Mouse (Mus musculus) layer of hippocampus, adult 9-11 months (tissue): ENCODE data around the gene Htr3a.

Source experiments
- DNase-seq: peaks from one replicate; pipeline ENCODE4 v3.0.0; 2022

Htr3a gene

DNA sequence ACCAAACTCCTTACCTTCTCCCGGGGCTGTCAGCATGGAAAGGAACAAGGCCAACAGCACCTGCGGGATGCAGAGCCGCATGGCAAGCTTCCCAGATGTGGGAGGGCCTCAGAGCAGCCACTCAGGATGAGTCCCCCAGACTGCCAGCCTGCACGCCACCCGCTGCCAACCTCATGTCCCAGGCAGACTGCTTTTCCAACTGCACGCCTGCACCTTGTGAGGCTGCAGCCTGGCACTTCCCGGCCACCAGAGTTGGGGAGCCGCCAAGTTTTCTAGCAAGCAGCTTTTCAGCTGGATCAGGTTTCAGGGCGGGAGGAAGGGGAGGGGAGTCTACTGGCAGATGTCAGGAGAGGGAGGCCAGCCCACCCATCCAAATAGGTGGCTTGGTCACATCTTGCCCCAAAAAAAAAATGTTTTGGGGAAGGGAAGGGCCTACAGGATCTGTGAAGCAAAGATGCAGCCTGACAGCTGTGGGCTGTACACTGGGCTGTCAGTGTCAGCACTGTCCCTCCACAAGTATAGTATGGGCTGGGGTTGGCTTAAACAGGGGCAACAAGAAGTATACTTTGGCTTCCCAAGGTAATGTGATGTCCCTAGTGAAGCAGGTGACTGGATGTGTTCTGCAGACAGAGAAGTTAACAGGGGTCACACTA is at the start of gene Htr3a:
Gene Htr3a (minus strand): TSS at position 215 of the 653 bp plus-strand sequence.
- peak; percentile 72 for DNase-seq

DNA sequence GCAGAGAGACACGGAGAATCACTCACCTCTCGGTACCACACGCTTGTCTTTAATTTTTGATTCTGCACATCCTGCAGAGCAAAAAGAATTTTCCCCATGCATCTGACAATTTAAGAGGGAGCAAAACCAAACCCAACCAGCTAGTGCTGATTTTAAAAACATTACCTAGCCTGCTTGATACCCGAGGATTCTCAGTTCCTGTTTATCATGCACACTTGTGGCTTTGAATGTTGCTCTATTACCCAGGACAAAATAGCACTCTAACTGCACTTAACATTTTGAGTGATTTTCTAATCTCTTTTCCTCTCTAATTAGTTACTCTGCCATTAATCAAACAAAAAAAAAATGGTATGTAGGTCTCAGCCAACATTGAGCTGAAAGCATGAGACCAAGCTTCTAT is 36.7 kb upstream of the Htr3a start:
- no peak for DNase-seq

DNA sequence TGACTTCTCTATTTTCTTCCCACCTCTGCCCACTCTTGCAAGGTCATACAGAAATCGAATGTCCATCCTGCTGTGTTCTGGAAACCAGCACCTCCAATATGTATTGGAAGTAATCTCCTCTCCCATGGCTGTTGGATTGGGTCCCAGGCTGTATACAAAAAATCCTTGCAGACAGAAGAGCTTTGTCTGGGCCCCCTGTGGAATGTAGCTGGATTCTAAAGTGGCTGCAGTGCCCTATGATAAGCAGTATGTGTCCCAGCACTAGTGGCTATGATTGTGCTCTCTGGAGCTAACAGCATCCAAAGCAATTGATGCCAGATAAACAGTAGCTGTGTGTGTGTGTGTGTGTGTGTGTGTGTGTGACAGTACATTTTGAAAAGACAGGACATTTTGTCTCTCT is 31.4 kb upstream of the Htr3a start:
- DNase-seq, result no peak

DNA sequence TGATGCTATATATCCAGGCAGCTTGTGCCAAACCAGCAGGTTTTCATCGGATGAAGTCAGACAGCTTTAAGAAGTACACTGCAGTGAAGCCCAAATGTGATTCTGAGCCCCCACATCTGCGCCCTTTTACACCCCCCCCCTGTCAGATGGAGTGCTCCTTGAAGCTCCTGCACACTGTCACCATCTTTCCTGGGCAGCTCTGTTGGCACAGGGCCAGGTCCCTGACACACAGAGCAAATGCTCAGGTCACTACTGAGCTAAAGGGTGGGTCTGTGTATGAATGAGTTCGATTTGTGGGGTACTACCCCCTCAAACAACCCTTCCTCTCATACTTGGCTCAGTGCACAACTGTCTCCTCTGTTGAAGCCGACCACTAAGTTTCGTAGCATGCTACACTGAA is 18.5 kb upstream of the Htr3a start:
- DNase-seq, result no peak

DNA sequence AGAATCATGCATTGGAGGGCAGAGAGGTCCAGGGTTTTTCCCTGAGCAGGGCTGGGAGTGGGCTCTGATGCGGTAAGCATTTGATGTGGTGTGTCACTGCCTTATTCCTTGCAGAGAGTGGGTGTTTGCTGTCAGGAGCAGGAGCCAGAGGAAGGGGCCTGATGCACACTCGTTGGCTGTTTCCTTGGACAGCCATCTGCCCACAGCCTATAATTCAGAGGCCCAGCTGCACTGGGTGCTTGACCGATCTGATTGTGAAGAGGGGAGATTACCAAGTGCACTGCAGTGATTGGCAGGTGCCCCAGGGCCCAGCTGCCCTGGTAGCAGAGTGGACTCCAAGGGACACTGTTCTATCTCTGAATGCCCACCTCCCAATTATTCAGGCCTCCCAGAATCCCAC is 17.9 kb upstream of the Htr3a start:
- no peak for DNase-seq

DNA sequence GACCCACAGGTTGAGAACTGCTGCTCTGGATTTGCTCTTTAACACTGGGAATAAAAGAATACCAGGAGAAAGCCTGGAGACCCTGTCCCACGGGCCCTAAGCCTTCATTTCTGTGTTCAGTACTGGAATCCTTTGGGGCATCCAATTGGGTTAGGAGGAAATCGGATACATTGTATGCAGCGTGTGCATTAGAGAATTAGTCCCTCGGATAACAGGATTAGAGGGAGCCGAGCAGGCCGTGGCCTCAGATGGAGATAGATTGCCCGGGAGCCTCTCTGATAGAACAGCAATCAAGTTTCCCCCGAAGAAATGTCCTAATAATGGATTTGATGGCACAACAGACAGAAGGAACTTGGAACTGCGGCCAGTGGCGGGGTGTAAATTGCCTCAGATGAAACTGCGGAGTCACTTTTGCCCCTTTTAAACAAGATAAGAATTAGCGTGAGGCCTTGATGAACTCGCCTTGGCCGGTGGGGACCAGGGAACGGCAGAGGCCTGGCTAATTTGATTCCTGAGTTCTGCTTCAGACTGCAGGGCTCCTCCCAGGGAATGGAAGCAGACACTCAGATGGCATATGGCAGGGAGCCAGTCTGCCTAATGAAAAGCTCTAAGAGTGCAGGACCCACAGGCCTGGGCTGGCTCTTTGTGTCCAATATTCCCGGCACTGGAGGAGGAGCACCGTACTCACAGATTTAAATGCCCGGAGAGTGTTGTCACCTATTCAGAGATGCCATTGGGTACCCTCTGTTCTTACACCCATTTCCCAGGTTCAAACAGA is 5.3 kb upstream of the Htr3a start:
- DNase-seq, result no peak

DNA sequence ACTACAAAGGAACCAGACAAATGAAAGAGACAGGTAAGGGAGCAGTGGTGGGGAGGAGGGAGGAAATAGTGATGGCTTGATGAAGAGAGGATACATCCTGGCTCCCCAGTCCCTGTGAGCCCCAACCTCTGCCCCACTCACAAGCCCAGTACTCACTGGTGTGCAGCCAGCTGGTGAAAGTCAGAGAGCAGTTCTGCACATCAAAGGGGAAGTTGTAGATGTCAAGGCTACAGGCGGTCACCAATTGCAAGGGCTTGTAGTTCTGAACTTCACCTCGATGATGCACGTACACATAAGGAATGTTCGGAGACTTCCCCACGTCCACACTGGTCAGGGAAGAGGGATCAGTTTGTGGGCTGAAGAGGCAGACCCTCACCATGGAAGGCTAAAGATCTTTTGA is 6.5 kb downstream of the Htr3a start:
- DNase-seq, result no peak

DNA sequence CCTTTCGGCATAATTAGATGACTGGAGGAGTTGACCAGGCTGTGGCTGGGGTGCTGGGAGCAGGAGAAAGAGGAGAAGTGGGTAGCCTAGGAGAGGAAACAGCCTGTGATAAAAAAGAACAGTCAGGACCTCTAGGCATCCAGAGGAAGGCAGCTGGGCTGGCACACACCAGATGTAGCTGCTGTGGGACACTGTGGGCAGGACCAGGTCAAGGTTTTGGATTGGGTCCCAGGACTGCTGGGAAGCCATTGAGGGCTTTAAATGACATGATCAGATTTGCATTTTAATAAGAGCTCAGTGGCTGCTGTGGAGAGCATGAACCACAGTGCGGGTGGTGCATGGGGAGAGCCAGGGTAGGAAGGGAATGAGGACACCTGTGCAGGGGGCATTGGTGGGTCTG is 7.1 kb downstream of the Htr3a start:
- no peak for DNase-seq

DNA sequence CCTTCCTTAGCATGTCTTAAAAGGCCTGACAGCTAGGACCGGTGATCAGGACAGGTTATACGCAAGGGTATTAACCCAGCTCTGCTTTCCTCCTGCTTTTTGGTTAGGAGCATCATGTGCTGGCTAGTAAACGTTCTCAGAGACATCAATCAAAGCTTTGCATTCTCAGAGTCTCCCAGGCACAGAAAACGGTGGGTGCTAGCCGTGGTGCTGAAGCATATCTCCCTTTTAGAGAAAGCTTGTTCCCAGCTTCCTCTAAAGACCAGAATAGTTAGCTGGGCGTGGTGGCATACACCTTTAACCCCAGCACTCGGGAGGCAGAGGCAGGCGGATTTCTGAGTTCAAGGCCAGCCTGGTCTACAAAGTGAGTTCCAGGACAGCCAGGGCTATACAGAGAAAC is 12.3 kb downstream of the Htr3a start:
- DNase-seq, result no peak

DNA sequence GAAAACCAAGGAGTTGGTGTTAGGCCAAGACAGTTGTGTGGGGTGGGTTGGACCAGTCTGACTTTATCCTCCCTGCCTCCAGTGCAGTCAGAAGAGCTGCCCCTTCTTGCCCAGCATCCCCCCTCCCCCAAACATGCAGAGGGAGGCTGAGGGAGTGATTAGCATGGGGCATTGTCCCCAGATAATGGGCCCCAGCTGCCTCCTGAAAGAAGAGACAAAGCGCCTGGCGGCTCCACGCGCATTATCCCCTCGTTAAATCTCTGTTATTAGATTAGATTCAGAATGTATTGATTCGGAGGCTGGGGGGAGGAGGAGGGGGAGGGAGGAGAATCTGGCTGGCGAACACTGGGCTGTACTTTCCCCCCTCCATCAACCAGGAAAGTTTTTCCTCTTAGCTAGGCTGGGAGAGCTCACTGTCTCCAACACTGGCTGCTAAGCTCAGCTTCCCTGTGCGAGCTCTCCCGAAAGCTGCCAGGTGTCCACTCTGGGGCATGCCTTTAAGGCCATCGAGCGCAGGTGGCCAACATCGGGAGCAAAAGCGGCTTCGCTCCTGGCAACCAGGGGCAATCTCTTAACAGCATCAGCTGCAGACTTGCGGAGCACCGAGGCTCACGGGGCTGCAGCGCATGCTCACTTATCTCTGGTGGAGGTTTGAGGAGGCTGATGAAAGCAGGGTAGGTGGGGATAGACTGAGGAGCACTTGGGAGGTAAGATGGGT is 14.9 kb downstream of the Htr3a start:
- DNase-seq, result no peak

DNA sequence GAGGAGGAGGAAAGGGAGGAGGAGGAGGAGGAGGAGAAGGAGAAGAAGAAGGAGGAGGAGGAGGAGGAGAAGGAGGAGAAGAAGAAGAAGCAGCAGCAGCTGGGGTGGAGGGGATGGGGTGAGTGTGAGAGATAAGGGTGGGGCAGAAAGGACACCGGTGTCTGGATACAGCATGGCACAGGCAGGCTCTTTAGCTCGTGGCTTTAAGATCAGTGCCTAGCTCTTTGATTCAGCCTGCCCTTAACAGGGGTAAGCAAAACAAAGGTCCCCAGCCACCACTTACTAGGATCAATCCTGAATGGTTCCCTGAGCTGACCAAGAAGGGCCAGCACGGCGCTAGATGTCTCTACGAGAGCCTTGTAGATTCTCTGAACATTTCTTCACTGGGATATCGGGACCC is 16.1 kb downstream of the Htr3a start:
- DNase-seq, result no peak

DNA sequence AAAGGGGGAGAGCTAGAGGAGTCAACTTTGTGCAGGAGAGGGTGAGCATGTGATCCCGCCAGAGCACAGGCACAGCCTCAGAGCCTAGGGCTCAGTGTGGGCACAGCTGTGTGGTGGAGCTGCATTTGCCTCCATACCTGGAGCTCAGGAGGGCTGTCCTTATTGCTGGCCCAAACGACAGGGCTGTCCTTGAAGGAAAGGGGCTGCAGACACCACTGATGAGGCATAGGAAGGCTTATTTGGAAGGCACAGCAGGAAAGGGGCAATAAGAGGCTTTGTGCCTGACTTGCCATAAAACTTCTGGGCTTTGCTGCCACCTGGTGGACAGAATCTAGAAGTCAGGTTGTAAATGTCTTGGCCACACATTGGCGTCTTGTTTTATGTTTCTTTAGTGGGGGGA is 16.9 kb downstream of the Htr3a start:
- DNase-seq, result peak; percentile 61

DNA sequence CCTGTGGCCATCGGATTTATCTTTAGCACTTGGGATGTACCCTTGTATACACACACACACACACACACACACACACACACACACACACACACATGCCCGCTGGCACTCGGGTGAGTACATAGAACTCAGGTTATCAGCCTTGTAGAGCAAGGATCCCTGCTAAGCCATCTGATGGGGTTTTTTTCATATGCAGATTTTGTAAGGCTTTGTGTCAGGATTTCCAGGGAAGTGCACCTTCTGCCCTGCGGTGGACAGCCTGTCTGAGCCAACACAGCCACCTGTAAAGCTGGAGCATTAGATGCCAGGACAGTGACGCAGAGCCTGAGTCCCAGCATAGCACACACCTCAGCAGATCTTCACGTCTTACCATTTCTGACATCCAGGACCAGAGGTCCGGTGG is 21.8 kb downstream of the Htr3a start:
- no peak for DNase-seq

DNA sequence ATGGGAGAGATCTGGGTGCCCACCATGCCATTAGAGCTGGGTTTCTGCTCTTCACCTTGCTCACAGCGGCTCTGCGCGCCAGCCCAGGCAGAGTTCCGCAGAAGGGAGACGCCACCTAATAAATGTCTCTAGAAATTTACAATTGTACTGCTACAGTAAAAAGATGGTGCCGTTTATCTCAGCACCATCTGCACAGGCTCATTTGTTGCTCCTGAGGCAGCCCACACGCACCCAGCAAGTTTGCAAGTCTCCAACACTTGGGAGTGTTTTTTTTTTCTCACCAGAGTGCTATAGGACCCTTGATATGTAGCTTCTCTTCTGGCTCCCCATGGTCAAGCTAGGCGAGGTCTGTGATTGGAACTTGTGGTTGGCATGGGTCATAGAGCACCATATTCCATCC is 38.0 kb downstream of the Htr3a start:
- peak; percentile 37 for DNase-seq

DNA sequence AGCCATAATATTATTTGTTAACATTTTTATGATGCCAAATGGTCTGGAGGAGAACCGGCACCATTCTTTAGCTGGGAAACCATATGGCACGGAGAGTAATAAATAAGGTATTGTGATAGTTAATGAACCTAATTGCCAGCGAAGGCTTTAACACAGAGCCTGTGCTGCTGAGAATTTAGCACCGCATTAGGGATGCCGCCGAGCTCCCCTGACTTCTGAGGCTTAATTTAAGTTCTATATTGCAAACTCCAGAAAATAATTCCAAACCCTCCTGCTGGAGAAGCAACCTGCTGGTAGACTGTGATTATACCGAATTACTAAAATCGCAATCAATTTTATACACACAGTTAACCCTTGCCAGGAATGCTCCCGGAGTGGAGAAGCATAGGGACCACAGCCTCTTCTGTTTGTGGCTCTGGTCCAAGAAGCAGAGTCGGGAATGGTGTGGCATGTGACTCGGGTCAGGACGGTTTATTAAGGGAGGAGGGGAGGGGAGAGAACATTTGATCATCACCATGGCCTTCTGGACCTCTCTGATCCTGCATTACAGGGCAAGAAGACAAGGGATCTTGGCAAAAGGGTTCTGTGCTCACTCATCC is 44.3 kb downstream of the Htr3a start:
- no peak for DNase-seq

DNA sequence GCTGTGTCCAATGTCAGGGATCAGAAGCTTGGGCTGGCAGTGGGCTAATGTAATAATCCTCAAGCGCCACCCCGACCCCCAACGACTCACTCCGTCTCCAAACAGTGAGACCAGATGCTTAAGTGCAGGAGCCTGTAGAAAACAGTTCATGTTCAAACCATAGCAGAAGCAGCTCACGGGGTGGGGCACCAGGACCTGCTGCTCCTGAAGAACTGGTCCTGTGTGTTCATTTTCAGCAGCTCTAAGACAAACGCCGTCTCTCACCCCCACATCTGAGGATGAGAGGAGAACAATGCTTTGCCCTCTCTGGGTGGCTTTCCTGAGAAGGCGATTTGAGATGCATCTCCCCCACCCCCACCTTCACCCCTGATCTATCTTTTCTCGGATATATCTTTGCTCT is 45.7 kb downstream of the Htr3a start:
- no peak for DNase-seq

DNA sequence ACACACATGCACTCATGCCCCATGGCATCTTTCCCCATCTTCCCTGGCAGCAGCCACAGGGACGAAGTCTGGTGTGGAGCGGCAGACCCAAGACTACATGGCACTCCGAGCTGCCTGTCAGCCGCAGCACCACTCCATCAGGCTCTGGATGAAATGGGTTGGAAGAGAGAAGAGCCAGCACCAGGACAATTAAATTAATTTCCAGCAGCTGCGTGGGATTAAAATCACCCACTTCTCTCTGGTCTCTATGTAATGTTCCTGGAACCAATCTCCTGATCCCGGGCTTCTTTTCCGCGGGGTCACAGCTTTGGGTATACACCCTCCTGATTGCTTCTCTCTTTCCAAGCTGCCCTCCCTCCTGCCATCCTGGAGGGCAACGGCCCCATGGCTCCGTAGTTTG is 49.4 kb downstream of the Htr3a start:
- DNase-seq, result peak; percentile 24

DNA sequence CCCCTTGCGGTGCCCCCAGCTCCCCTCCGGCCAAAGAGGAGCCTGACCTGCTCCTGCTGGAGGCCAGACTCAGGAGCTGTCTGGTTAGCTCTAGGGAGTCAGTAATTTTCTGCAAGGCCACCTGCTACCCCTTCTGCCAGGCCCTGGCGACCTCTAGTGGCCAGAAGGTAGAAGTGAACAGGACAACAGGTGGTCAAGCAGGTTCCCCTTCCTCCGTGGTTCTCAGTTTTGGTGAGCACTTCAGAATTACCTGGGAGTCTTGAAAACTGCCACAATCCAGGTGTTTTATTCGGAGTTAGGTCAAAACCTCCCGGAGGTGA is 50.4 kb downstream of the Htr3a start:
- DNase-seq, result peak; percentile 59

DNA sequence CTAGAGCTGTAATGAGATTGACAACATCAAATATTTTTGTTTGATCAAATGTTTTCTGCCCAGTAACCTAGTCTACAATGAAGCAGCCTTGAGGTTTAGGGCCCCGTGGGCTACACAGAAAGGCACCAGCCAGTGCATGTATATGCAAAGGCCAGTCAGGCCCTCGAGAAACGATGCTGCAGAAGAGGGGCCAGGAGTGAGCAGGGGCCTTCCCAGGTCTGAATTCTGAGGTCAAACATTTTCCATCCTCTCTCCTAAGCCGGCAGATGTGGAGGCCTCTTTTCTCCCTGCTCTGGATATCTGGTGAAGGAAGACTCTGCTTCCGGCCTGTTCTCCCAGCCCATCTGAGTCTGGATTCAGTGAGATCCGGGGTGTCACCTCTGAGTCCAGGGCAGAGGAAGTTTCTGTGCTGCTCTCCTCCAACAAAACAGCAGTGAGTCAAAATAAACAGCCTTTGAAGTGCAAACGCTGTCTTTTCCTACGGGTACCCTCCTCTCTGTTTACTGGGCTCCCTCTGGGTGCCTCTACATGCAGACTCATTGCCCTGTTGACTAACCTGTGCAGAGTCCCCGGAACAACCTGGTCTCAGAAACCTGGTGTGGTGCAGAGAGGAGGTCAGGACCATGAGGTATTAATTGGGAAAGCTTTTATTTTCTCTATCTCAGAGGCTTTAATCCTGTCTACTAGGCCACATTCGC is 50.9 kb downstream of the Htr3a start:
- no peak for DNase-seq

DNA sequence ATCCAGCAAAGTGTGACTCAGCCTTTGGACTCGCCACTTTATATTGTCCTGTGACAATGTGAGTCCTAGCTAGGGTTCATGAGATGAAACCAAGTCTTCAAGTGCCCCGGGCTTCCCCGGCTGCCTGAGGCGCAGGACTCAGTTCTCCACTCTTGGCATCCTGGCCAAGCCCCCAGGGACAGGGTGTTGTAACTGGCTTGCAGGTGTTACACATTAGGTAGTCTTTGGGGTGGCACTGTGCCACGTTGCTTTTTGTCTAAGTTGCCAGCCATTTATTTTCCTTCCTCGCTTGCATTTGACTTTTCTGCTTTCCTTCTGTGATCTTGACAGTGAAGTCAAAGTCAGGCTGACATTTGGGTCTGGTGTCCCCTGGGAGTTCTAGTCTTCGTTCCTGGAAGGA is 53.0 kb downstream of the Htr3a start:
- no peak for DNase-seq

DNA sequence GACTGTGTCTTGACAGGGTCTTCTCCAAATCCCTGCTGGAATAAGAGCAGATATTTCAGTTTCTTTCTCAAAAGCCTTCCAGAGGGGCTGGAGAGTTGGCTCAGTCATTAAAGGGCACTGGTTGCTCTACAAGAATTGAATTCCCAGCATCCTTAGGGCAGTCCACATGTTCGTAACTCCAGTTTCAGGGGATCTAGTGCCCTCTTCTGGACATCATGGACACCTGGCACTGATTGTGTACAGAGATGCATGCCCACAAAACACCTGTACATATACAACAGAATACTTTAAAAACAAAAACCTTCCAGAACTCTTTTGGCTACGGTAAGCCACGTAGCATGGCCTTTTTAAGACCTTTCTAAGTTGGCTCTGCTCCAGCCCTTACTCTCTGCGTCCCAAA is 54.7 kb downstream of the Htr3a start:
- DNase-seq, result no peak

DNA sequence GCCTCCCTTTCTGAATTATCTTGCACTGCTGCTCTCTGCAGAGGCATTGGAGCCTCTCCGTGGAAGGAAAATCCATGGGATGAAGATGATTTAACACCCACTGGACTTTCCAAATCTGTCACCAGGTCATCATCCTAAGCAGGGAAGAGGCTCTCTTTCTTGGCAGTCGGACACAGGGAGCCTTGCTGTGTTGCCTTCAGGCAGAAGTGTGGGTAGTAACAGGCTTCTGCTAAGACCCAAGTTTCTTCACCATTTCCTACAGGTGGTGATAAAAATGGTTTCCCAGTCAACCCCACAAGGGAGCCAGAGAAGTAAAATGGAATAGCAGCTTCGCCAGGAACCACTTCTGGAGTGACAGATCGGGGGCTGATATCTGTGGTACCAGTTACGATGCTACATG is 61.4 kb downstream of the Htr3a start:
- DNase-seq, result no peak
